Mouse (Mus musculus) neural tube, embryonic 15.5 days (tissue): ENCODE data around the gene Dgkg. TPM values are rescaled to one million over a fixed set of nuclear protein-coding genes. Genes with fewer than 3 reads are reported as not detected.
A peak's percentile ranks its signal among the peaks of the same experiment; 100 is the strongest.

ENCODE experiments used
- ATAC-seq: fragments of 200-750 bp; cut with Nextera tagmentation; 2 replicates; pipeline ENCODE4 v1.8.0; 2017; ENCODE audit warnings: mild to moderate bottlenecking, moderate TSS enrichment, moderate library complexity; ENCODE audit not compliant: low FRiP score
- H3K27ac ChIP-seq: fragments of 300-500 bp; sonication (generic); replicated peaks from 2 replicates; pipeline ENCODE4 v1.5.1; 2015; ENCODE audit warnings: mild to moderate bottlenecking, inconsistent platforms
- H3K27me3 ChIP-seq: fragments of 300-500 bp; sonication (generic); replicated peaks from 2 replicates; pipeline ENCODE4 v1.6.1; 2015; ENCODE audit warnings: inconsistent platforms
- H3K36me3 ChIP-seq: fragments of 300-500 bp; sonication (generic); 2 replicates; pipeline ENCODE4 v1.6.1; 2015; ENCODE audit warnings: inconsistent platforms
- H3K4me1 ChIP-seq: fragments of 300-500 bp; sonication (generic); 2 replicates; pipeline ENCODE4 v1.6.1; 2015; ENCODE audit warnings: inconsistent platforms
- H3K4me2 ChIP-seq: fragments of 300-500 bp; sonication (generic); 2 replicates; pipeline ENCODE4 v1.6.1; 2015; ENCODE audit warnings: inconsistent platforms, mild to moderate bottlenecking, moderate library complexity
- H3K4me3 ChIP-seq: fragments of 300-500 bp; sonication (generic); replicated peaks from 2 replicates; pipeline ENCODE4 v1.5.1; 2015; ENCODE audit warnings: mild to moderate bottlenecking, inconsistent platforms
- H3K9ac ChIP-seq: fragments of 300-500 bp; sonication (generic); replicated peaks from 2 replicates; pipeline ENCODE4 v1.6.1; 2015; ENCODE audit warnings: mild to moderate bottlenecking, inconsistent platforms
- H3K9me3 ChIP-seq: fragments of 300-500 bp; sonication (generic); replicated peaks from 2 replicates; pipeline ENCODE4 v1.6.1; 2016; ENCODE audit warnings: inconsistent platforms
- WGBS: fragments of 180-500 bp; shearing (Covaris S2); methylation state at CpG from one replicate; pipeline ENCODE4 v1.1.7; 2015; ENCODE audit warnings: mixed read lengths; 5-methylcytosine and 5-hydroxymethylcytosine counted together
- polyA plus RNA-seq: library from polyadenylated mRNA; unstranded; fragments of >200 nt; fragmentation: Nextera tagmentation; extraction: Ambion mirVana; gene quantifications from 2 replicates; pipeline ENCODE4 v1.2.1, GENCODE M21; 2015

Dgkg gene
- polyA plus RNA-seq, 1 experiment from 2014 or later, result 4.9 TPM

- H3K27me3 ChIP-seq, result 0 out of 2 replicates have a peak, but pooled peaks cover 5% of the 10 kb centered on the region
- no peak for ATAC-seq
- no peak overlapping the region for H3K4me2 ChIP-seq
- no peak overlapping the region for H3K9ac ChIP-seq
- H3K4me1 ChIP-seq, result no peaks in the 10 kb centered on the region
- H3K4me3 ChIP-seq, result no peak overlapping the region
- no peak overlapping the region for H3K27ac ChIP-seq
- H3K36me3 ChIP-seq, result no peaks in the 10 kb centered on the region
- no peaks in the 10 kb centered on the region for H3K9me3 ChIP-seq
Measured at GRCm38 (mm10) chr16:22563594-22563993, 93.4 kb downstream of the Dgkg start.

- Histone ChIP-seq H3K9ac (no peak overlapping the region), H3K27ac (no peak overlapping the region), H3K9me3 (no peaks in the 10 kb centered on the region), H3K27me3 (0 out of 2 replicates have a peak, but pooled peaks cover 2% of the 10 kb centered on the region), H3K4me2 (no peak overlapping the region), H3K4me1 (no peaks in the 10 kb centered on the region), H3K36me3 (no peaks in the 10 kb centered on the region), H3K4me3 (no peak overlapping the region)
- 47% methylated on average over 2 of the region's 2 CpGs for WGBS
- no peak for ATAC-seq
Measured at GRCm38 (mm10) chr16:22554996-22555395, 102.0 kb downstream of the Dgkg start.

GRCm38 (mm10) chr16:22552351-22552750 lies 104.7 kb downstream of the Dgkg start:
- Histone ChIP-seq H3K9ac (no peak overlapping the region), H3K36me3 (no peaks in the 10 kb centered on the region), H3K27ac (no peak overlapping the region), H3K4me3 (no peak overlapping the region), H3K27me3 (0 out of 2 replicates have a peak, but pooled peaks cover 2% of the 10 kb centered on the region), H3K4me2 (no peak overlapping the region), H3K9me3 (no peaks in the 10 kb centered on the region), H3K4me1 (peaks cover 14% of the 10 kb centered on the region)
- no peak for ATAC-seq
- 85% methylated on average over 9 of the region's 9 CpGs for WGBS

- H3K9me3 ChIP-seq, result no peaks in the 10 kb centered on the region
- no peak overlapping the region for H3K9ac ChIP-seq
- WGBS, result 31% methylated on average over 11 of the region's 11 CpGs
- ATAC-seq, result no peak
- no peak overlapping the region for H3K27ac ChIP-seq
- H3K4me1 ChIP-seq, result peaks cover 14% of the 10 kb centered on the region
- H3K36me3 ChIP-seq, result no peaks in the 10 kb centered on the region
- H3K4me2 ChIP-seq, result no peak overlapping the region
- H3K27me3 ChIP-seq, result 0 out of 2 replicates have a peak, but pooled peaks cover 2% of the 10 kb centered on the region
- no peak overlapping the region for H3K4me3 ChIP-seq
Measured at GRCm38 (mm10) chr16:22551231-22552000, 105.6 kb downstream of the Dgkg start.

GRCm38 (mm10) chr16:22549346-22549745 lies 107.7 kb downstream of the Dgkg start:
- 83% methylated on average over 5 of the region's 5 CpGs for WGBS
- no peak for ATAC-seq
- peaks cover 30% of the 10 kb centered on the region for H3K4me1 ChIP-seq
- no peaks in the 10 kb centered on the region for H3K9me3 ChIP-seq
- H3K4me2 ChIP-seq, result no peak overlapping the region
- no peaks in the 10 kb centered on the region for H3K36me3 ChIP-seq
- no peak overlapping the region for H3K9ac ChIP-seq
- 0 out of 2 replicates have a peak, but pooled peaks cover 2% of the 10 kb centered on the region for H3K27me3 ChIP-seq
- no peak overlapping the region for H3K4me3 ChIP-seq
- H3K27ac ChIP-seq, result no peak overlapping the region

- Histone ChIP-seq H3K9ac (peak overlapping the region; percentile 50), H3K4me2 (peak overlapping the region; percentile 76), H3K27me3 (0 out of 2 replicates have a peak, but pooled peaks cover 2% of the 10 kb centered on the region), H3K4me3 (peak overlapping the region; percentile 44), H3K9me3 (no peaks in the 10 kb centered on the region), H3K36me3 (no peaks in the 10 kb centered on the region), H3K4me1 (peaks cover 30% of the 10 kb centered on the region), H3K27ac (peak overlapping the region; percentile 58; the same call in 1 of the 2 replicates)
- ATAC-seq, result peak; percentile 88
- 8% methylated on average over 26 of the region's 26 CpGs for WGBS
Measured at GRCm38 (mm10) chr16:22548167-22549080, 108.6 kb downstream of the Dgkg start.

GRCm38 (mm10) chr16:22547741-22548140 lies 109.3 kb downstream of the Dgkg start:
- Histone ChIP-seq H3K4me3 (0 out of 2 replicates have a peak overlapping the region, but pooled peaks have one; percentile 44), H3K9me3 (no peaks in the 10 kb centered on the region), H3K4me2 (peak overlapping the region; percentile 76), H3K9ac (no peak overlapping the region), H3K36me3 (no peaks in the 10 kb centered on the region), H3K27ac (no peak overlapping the region), H3K4me1 (peaks cover 30% of the 10 kb centered on the region), H3K27me3 (0 out of 2 replicates have a peak, but pooled peaks cover 2% of the 10 kb centered on the region)
- WGBS, result 62% methylated on average over 10 of the region's 10 CpGs
- ATAC-seq, result no peak

GRCm38 (mm10) chr16:22545799-22546198 lies 111.2 kb downstream of the Dgkg start:
- no peak for ATAC-seq

GRCm38 (mm10) chr16:22545016-22545561 lies 111.9 kb downstream of the Dgkg start:
- H3K27me3 ChIP-seq, result no peaks in the 10 kb centered on the region
- no peak overlapping the region for H3K9ac ChIP-seq
- no peaks in the 10 kb centered on the region for H3K9me3 ChIP-seq
- peak overlapping the region; percentile 64 for H3K27ac ChIP-seq
- H3K36me3 ChIP-seq, result no peaks in the 10 kb centered on the region
- no peak overlapping the region for H3K4me3 ChIP-seq
- peaks cover 30% of the 10 kb centered on the region for H3K4me1 ChIP-seq
- ATAC-seq, result peak; percentile 67; the same call in 1 of the 2 replicates
- H3K4me2 ChIP-seq, result no peak overlapping the region; the same call in 1 of the 2 replicates
- WGBS, result 35% methylated on average over 3 of the region's 3 CpGs

More at GRCm38 (mm10) chr16:22545799-22546198, 111.2 kb downstream of the Dgkg start:
- 61% methylated on average over 8 of the region's 8 CpGs for WGBS
- H3K9me3 ChIP-seq, result no peaks in the 10 kb centered on the region
- no peak overlapping the region for H3K9ac ChIP-seq
- no peaks in the 10 kb centered on the region for H3K36me3 ChIP-seq
- 0 out of 2 replicates have a peak, but pooled peaks cover 2% of the 10 kb centered on the region for H3K27me3 ChIP-seq
- H3K4me3 ChIP-seq, result no peak overlapping the region
- no peak overlapping the region; the same call in 1 of the 2 replicates for H3K4me2 ChIP-seq
- peaks cover 30% of the 10 kb centered on the region for H3K4me1 ChIP-seq
- H3K27ac ChIP-seq, result peak overlapping the region; percentile 64

GRCm38 (mm10) chr16:22542691-22543141 lies 114.3 kb downstream of the Dgkg start:
- H3K4me1 ChIP-seq, result peaks cover 19% of the 10 kb centered on the region
- no peak overlapping the region for H3K9ac ChIP-seq
- H3K36me3 ChIP-seq, result no peaks in the 10 kb centered on the region
- no peak overlapping the region for H3K27ac ChIP-seq
- H3K9me3 ChIP-seq, result no peaks in the 10 kb centered on the region
- no peak for ATAC-seq
- 84% methylated on average over 6 of the region's 6 CpGs for WGBS
- no peak overlapping the region for H3K4me2 ChIP-seq
- no peak overlapping the region for H3K4me3 ChIP-seq
- H3K27me3 ChIP-seq, result no peaks in the 10 kb centered on the region

- ATAC-seq, result no peak
- Histone ChIP-seq H3K4me3 (no peak overlapping the region), H3K36me3 (no peaks in the 10 kb centered on the region), H3K27ac (no peak overlapping the region), H3K9ac (no peak overlapping the region), H3K27me3 (no peaks in the 10 kb centered on the region), H3K9me3 (no peaks in the 10 kb centered on the region), H3K4me2 (no peak overlapping the region), H3K4me1 (no peaks in the 10 kb centered on the region)
- WGBS, result 83% methylated on average over 6 of the region's 6 CpGs
Measured at GRCm38 (mm10) chr16:22539275-22539674, 117.7 kb downstream of the Dgkg start.
